Mouse (Mus musculus) cortical plate, adult 2 months (tissue): ENCODE measurements around the gene Fam178b.

Source experiments
- CTCF ChIP-seq: fragments of 200-500 bp; IDR thresholded peaks from 2 replicates; pipeline ENCODE4 v1.5.1; 2011; ENCODE audit warnings: mild to moderate bottlenecking, control low read depth, low read length; ENCODE audit not compliant: insufficient read depth; ENCODE audit errors: extremely low read depth
- POLR2A ChIP-seq: fragments of 200-500 bp; IDR thresholded peaks from 2 replicates; pipeline ENCODE4 v1.6.1; 2011; ENCODE audit warnings: mild to moderate bottlenecking, low read length, control low read depth; ENCODE audit not compliant: insufficient read depth; ENCODE audit errors: extremely low read depth

DNA sequence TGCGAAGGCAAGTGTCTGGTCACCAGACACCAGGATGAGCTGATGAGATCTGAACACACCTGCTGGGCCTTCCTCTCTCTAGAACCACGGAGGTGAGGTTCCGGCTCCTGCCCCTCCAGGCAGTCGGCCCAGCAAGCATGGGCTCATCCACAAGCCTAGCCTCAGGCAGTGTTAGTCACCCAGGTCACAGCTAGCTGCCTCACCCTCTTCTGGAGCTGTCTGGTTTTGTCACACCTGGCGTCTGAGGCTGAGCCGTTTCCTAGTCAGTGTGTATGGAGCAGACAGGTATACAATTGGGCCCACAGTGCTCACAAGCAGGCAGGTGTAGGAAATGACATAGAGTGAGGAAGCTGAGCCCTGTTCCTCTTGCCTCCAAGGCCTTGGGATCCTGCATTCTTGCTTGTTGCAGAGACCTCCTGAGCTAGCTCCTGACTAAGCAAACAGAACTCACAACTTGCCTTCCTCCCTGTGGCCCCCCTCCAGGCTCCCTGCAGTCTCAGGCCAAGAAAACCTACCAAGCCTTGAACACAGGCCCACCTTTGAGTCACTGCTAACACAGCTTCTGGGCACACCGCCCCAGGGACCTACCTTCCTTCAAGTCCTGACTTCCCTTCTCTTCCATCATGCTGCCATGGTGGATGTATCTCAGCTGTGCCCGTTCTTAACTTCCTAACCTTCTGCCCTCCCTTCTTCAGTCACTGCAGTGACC, 99.4 kb downstream of the Fam178b start:
- no peak for TF ChIP-seq POLR2A
- no peak for TF ChIP-seq CTCF
